Mouse (Mus musculus) large intestine, adult 2 months (tissue): ENCODE results near the gene Shh. TPM values are rescaled to one million over a fixed set of nuclear protein-coding genes. Genes with fewer than 3 reads are reported as not detected.

Experiments used
- DNase-seq: peaks from one replicate; pipeline ENCODE4 v3.0.0-alpha.2; 2012; ENCODE audit warnings: low read depth, low spot score
- WGBS: fragments of 180-500 bp; shearing (Covaris S2); methylation state at CpG from one replicate; pipeline ENCODE4 v1.1.7; 2018; 5-methylcytosine and 5-hydroxymethylcytosine counted together
- polyA plus RNA-seq: library from polyadenylated mRNA; depleted of rRNA; stranded (reverse); fragments of >200 nt; gene quantifications from 2 replicates; pipeline ENCODE4 v1.2.3, GENCODE M21; 2012

The Shh gene
- polyA plus RNA-seq, 1 experiment, result 0.04 TPM

DNA sequence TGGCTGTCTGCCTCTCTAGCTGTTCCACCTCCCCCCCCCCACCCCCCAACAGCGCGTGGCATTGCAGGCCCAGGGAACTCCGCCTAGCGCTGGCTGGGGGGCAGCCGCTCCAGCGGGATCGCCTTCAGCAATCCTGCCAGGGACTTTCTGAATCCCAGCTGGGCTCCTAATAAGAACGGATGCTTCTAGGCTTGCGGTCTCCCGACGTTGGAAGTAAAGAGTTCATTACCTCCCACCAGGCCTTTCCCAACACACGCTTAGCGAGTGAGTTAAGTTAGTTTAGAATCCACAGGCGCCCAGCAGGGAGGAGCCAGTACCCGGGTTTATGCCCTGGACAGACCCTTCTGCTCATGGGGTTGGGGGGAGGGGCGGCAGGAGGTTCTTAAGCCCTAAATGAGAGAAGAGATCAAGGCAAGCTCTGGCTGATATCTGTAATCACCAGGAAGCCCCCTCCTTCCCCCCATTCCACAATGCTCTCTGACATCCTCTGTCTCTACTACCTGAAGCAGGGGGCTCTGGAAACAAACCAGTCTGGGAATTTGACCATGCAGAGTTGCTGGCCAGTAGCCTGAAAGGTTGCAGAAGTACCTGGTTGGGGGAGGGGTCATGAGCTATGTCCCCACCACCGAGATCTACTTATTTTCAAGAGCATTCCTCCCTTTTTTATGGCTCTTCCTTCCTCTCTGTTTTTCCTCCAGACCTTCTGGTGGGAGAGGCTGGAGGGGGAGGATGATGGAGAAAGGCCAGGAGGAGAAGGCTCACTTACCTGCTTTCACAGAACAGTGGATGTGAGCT lies 6.3 kb downstream of the Shh start:
- WGBS, result 60% methylated on average over 17 of the region's 17 CpGs
- DNase-seq, result no peak

DNA sequence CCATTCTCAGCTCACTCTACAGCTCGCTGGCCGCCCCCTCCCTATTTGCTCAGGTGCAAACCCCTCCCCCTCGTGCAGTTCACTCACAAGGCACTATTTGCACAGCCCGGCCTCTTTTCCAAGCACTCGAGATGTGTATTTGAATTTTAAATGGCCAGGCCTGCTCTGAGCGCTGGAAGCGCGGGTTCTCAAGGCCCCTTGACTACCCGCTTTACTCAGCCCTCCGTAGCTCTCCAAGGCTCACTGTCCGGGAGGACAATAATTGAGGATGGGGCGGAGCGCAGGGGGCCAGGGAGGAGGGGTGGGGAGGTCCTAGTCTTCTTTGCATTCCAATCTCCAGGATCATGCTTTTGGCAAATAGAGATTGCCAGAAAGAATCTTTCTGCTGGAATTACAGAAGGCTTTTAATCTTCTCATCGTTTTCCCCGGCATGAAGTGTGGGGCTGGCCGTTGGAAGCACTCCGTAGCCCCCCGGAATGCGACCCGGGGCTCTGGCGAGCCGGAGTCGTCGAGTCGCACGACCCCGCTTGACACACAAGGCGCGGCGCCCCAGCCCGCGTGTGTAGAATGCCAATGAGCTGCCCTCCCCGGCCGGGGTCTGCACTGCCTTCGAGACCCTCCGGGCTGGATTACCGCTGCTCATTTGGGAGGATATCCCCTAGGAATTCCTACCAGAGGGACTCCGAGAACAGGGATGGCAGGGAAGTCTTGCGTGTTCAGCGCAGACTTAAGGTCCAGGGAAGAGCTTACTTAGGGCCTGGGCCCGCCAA lies 7.4 kb downstream of the Shh start:
- DNase-seq, result no peak
- 33% methylated on average over 41 of the region's 41 CpGs for WGBS

DNA sequence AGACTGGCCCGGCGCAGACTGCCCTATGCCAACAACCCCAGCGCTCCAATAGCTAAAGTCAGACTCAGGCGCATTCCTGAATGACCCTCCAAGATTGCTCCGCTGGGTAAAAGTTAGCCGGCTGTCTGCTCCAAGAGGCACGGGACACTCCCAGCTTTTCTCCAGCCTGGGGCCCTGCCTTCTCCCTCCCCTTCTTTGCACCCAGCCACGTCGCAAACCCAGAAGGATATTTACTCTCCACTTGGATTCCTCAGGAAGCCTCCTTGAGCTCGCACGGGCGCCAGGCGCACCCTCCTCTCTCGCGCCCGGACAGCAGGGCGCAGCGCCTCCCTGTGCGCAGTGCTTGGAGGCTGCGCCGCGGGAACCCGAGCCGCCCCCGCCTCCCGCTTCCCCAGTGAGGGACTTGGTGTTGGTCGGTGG lies 8.2 kb downstream of the Shh start:
- no peak for DNase-seq
- 1% methylated on average over 27 of the region's 27 CpGs for WGBS

DNA sequence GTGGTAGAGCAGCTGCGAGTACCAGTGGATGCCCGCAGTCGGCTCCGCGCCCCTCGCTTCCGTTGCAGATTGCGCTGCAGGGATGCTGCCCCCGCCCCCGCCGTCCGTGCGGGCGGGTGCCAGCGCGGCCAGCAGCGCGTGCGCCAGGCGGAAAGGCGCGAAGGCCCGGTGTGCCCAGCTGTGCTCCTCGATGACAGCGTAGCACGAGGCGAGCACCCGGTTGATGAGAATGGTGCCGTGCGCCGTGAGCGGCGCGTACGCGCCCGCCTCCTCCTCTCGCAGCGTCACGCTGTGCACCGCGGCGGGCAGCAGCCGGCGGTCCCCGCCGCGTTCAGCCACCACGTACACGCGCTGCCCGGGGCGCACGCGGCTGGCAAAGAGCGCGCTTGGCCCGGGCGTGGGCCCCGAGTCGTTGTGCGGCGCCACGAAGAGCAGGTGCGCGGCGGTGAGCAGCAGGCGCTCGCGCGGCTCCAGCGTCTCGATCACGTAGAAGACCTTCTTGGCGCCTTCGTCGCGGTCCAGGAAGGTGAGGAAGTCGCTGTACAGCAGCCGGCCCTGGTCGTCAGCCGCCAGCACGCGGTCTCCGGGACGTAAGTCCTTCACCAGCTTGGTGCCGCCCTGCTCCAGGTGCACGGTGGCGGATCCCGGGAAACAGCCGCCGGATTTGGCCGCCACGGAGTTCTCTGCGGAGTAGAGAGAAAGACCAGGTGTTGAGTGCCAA lies 9.0 kb downstream of the Shh start:
- no peak for DNase-seq
- 4% methylated on average over 95 of the region's 95 CpGs for WGBS

DNA sequence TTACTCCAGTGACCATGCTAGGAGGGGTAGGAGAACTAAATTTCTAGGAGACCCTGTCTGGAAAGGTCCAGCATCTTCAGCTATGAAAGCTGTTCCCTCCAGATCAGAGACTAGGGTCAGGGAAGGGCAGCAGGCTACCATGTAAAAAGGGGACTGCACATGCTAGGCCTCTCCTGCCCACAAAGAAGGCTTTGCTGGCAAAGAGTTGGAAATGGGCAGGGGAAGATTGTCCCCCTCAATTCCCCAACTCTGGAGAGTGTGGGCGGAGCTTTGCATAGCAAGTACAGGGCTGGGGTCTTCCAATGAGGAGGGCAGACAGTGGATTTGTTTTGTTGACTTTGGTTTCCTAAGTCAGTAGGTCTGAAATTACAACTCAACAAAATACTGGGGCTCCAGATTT lies 10.7 kb downstream of the Shh start:
- DNase-seq, result no peak
- 87% methylated on average over 1 of the region's 1 CpGs for WGBS

DNA sequence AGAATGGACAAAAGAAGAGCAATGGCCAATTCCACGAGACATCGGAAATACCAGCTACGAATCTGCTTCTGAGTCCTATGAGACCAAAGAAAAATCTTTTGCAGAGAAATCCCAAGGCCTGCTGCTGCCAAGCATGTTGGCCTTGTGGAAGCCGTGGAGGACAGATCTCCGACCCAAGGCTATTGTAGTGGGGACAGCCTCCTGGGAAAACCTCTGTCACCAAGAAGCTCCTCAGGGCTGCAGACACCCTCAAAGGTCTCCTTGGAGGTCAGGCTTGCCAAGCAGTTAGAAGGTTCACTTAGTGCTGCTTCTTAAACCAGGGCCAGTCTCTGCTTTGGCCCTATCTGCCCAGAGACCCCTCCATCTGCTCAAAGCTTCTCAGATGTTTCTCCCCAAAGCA lies 11.3 kb downstream of the Shh start:
- no peak for DNase-seq
- 88% methylated on average over 5 of the region's 5 CpGs for WGBS

DNA sequence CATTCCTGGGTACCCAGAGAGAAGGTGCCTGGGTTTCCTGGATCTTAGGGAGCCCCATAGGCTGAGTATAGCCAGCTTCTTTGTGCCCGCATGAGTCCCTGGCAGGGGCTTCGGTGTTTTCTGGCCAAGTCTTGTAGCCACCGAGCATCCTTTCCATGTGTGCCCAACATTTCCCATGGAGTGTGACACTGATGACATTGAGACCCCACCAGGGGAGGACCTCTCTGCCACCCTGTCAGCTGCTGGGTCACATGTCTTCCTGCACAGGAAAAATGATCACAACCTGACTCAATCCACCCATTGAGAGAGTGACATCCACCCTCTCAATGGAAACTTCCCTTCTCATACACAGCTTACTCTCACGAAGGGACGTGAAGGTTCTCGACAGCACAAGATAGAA lies 12.5 kb downstream of the Shh start:
- 93% methylated on average over 6 of the region's 6 CpGs for WGBS
- no peak for DNase-seq

DNA sequence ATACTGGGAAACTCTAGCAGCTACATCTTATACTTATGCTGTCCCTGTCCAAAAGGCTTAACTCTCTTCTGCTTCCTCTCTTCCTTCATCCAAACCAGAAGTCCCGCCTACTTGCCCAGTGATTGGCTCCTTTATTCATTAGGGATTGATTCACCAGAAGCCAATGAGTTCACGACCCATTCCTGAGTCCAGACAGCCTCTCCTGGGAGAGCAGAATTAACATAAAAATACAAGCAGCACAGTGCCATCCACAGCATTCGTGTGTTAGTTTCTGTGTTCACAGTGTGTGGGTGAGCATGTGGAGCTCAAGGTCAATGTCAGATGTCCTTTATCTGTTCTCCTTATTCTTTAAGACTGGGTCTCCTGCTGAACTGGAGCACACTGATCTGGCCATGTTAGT lies 13.5 kb downstream of the Shh start:
- WGBS, result 58% methylated on average over 3 of the region's 3 CpGs
- no peak for DNase-seq

DNA sequence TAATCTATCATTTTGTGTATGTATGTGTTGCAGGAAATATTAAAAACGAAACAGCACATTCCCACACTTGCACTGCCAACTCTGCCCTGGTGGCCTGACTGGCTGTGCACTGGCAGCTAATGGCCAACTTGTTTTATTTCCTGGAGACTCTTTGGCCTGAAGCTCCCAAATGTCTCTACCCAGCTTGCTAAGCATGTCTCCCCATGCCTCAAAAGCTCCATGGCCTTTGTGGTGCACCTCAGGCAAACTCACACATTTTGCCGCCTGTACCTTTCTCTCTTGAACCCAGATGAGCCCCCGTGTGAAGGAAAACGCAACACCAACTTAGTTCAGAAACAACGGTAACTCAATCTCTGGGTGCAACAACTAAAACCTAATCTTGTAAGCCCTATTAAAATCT lies 14.0 kb downstream of the Shh start:
- 85% methylated on average over 5 of the region's 5 CpGs for WGBS
- DNase-seq, result no peak

DNA sequence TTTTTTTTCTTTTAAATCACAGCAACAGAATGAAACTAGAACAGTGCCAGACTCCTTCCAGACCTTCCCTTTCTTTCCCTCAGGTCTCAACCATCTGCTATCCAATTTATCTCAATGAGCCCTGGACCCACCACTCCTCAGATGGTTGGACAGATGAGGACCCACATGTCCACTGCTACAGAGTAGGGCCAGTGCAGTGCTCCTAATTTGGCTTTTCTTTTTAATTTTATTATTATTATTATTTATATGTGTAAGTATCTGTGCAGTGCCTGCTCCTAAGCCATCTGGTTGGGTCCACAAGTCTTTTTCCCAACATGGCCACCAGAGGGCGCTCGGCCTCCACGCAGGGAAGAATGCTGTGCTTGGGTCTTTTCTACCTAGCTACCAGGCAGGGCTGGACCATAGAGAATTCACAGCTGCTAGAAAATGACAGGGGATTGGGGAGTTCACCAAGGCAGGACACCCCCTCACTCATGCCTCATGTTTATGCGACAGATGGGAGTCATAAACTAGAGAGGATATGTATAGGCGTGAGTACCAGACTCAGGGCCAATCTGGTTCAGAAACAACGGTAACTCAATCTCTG lies 15.9 kb downstream of the Shh start:
- WGBS, result 34% methylated on average over 6 of the region's 6 CpGs
- DNase-seq, result no peak

DNA sequence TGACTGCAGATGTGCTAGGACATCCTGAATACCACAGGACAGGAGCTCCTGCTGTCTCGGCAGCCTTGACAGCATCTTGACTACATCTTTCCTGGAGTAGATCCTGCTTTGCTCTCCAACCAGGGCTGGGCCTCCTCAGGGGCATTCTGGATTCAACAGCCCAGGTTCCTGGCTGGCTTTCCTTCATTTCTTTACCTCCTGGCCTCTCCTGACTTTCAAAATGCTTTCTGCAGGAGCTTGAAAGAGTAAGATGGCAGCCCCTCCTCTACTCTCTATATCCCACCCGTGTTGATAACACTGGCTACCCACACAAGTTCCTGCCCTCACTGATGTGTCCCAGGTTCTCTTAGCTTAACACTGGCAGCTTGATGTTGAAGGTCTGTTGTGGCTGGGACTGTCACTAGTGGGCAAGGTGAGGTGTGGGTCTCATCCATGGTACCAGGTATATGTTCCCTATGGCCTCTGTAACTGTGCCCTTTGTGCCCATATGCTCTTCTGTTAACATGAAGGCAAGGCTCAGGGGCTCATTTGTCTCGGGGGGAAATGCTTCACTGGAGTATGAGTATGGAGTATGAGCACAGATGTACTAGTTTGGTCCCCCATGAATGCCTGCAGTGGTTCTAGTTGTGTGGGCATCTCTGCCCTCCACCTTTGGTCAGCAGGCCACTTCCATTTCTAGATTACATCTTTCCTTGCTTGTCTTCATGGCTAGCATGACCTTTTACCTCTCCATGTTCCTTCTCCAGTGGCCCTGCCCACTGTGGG lies 16.7 kb downstream of the Shh start:
- WGBS, result 63% methylated on average over 3 of the region's 3 CpGs
- DNase-seq, result no peak

DNA sequence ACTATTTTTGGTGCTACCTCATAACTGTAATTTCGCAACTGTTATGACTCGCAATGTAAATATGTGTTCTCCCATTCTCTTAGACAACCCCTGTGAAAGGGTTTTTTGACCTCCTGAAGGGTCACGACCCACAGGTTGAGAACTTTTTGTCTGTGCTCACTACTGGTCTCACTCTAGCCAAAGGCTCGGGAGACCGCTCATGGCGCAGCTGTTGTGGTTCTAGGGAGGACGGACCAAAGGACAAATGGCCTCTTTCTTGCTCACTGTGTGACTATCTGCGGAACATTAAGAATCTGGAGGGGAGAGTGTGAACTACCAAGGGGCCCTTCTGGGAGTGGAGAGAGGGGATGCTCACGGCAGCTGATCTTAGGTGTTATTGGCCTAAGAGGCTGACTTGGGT lies 41.1 kb downstream of the Shh start:
- DNase-seq, result no peak
- 92% methylated on average over 9 of the region's 9 CpGs for WGBS

DNA sequence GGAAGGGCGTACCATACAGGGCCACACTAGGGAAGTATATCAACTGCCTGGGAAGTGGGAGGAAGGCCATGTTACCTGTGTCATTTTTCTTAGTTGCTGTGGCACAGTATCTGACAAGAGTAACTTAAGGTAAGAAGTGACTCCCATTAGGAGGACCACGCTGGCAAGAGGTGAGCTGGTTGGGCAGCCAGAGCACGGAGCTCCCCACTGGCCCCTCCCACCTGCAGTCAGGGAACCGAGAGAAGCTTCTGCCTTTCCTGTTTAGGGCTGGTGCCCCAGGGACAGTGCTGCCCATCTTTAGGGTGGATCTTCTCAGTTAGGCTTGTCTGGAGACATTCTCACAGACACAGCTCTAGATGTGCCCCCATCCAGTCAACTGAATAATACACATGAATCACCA lies 43.3 kb downstream of the Shh start:
- no peak for DNase-seq
- 62% methylated on average over 4 of the region's 4 CpGs for WGBS

DNA sequence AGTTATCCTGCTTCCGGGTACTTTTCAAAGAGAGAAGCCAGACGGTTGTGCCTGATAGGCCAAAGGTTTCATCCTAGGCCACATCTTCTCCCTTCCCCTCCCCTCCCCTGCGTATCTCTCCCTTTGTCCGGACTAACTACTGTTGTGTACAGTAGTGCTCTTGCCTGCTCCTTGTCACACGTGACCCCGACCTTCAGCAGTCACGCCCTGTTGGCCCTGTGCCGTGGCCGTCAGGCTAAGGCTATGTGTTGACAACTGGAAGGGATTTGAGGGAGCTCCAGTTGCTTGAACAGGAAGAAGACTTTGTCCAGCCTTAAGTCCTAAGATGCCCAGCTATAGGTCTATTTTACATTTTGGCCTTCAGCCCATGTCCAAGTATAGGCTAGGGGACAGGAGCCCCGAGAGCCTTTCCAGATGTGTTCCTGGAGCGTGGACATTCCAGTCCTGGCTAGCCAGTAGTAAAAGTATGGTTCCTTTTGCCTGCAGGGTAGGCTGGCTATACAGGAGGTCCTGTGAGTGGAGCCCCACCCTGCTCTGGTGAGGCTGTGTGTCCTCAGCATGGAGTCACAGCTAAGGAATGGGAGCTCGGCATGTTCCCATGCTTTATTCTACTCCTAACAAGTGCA lies 47.3 kb downstream of the Shh start:
- WGBS, result 44% methylated on average over 12 of the region's 12 CpGs
- peak; percentile 58 for DNase-seq

DNA sequence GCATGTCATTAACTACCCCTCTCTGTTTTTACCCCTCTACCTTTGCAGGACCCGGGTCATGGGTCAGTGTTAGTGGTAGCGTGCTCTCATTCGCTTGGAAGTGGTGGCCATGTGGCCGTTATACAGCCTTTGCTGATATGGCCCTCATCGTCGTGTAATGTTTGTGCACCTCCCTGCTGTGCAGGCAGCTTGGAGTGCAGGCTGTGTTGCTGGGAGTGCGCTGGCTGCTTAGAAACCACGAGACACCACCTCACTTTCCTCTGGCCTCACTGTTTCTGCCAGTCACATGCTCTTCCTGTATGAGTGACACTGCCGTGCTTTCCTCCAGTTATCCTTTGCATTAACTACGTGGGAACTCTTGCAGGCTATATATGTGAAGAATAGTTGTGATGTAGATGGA lies 48.3 kb downstream of the Shh start:
- DNase-seq, result no peak
- 53% methylated on average over 10 of the region's 10 CpGs for WGBS

DNA sequence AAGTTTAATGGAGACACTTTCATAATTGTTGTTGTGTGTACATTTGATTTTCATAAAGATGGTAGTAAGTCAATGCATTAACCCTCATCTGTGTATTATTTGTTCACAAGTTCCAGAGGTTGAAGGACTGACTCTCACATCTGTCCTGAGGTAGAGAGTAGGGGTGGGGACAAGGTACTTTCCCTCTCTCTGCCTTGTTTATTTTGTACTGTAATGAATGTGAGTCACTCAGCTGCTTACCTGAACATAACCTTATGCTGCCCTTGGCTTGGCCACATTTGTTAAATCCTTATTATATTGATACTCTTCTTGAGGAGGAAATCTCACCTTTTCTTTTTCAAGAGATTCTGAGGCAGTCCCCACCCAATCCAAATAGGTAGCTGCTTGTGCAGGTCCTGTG lies 51.0 kb downstream of the Shh start:
- no peak for DNase-seq

DNA sequence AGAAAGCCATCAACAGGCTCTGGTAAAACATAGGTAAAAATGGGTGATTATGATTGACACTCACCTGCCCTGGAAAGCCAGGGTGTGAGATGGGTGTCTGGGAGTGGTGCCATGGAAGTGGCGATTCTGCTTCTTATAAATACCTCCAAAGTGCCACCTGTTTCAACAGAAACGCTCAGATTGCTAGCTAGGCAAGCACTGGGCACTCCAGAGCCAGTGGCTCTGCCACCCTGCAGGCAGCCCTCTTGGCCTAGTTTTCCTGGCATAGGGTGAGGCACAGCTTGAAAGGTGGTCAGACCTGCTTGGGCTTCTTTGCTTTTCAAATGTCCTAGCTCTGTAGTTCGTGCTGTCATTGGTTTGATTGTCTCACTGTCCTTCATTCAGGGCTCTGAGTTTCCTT lies 53.0 kb downstream of the Shh start:
- no peak for DNase-seq
- 36% methylated on average over 3 of the region's 3 CpGs for WGBS

DNA sequence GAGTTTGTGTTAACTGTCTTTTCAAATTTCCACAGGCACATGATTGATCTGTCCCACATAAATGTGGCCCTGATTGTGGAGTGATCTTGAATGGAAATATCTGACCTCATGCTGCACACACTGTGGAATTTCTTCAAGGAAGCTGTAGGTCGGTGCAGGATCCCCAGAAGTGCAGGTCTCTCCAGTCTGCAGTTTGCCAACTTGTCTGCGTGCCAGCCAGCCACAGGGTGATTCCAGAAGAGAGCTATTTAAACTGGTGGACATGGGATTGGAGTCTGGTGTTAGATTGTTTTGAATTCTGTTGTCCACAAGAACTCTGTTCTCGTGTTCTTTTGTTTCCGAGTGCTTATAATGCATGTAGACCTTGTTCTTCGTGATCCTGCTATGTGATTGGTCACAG lies 53.5 kb downstream of the Shh start:
- 50% methylated on average over 5 of the region's 5 CpGs for WGBS
- DNase-seq, result no peak

DNA sequence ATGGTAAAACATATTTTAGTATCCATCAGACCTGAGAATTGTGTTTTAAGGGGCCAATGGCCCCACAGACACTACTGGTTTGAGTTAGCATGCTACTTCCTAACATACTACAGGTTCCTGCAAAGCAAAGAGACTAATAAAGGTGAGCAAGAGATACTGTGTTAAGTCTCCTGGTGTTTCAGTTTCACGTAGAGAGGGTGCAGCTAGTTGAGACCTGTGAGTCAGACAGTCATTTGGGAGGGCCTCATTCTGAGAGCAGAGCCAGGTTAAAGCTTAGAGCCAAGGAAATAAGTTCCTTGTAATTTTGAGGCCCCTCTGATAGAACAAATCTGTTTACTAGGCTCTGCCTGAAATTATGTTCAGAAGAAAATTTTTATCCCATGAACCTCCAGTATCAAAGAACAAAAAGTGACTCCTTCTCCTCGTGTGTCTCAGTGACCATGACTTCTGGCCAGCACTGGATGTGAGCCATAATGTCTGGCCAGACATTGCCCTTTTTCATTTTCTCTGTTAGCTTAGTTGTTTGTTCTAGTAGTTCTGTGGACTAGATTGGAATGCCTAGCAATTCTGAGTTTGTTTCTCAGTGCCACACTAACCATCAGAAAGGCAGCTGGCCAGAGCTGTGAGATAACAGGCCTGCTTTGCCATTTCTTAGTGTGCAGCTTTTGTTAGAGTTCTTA lies 54.9 kb downstream of the Shh start:
- no peak for DNase-seq
- WGBS, result 20% methylated on average over 2 of the region's 2 CpGs
